Mouse (Mus musculus) heart, adult 2 months (tissue): ENCODE data around the gene Gm20532. TPM values are rescaled to one million over a fixed set of nuclear protein-coding genes. Genes with fewer than 3 reads are reported as not detected.

Source experiments
- DNase-seq, 2 experiments: peaks; one replicate each; pipeline ENCODE4 v3.0.0; 2021
- H3K27ac ChIP-seq: fragments of 200-600 bp; 2 replicates; pipeline ENCODE4 v1.8.1; 2022
- H3K27me3 ChIP-seq: fragments of 200-500 bp; 2 replicates; pipeline ENCODE4 v1.6.1; 2012; ENCODE audit warnings: mild to moderate bottlenecking, low read length, inconsistent platforms, mixed read lengths; ENCODE audit not compliant: control insufficient read depth, insufficient read depth
- H3K36me3 ChIP-seq: fragments of 200-500 bp; 2 replicates; pipeline ENCODE4 v1.6.1; 2012; ENCODE audit warnings: low read length, inconsistent platforms; ENCODE audit not compliant: control insufficient read depth, insufficient read depth
- H3K4me1 ChIP-seq: fragments of 200-500 bp; 2 replicates; pipeline ENCODE4 v1.6.1; 2011; ENCODE audit warnings: low read length; ENCODE audit not compliant: control insufficient read depth, insufficient read depth
- H3K4me3 ChIP-seq: fragments of 200-600 bp; 2 replicates; pipeline ENCODE4 v1.8.1; 2022
- H3K79me2 ChIP-seq: fragments of 200-500 bp; replicated peaks from 2 replicates; pipeline ENCODE4 v1.6.1; 2012; ENCODE audit warnings: mild to moderate bottlenecking, inconsistent platforms, low read length, moderate library complexity, mixed read lengths; ENCODE audit not compliant: control insufficient read depth, insufficient read depth
- H3K9ac ChIP-seq: fragments of 200-500 bp; 2 replicates; pipeline ENCODE4 v1.6.1; 2012; ENCODE audit warnings: low read depth, mild to moderate bottlenecking, control low read depth, inconsistent platforms, low read length, mixed read lengths
- CTCF ChIP-seq: fragments of 200-600 bp; IDR thresholded peaks from 2 replicates; pipeline ENCODE4 v1.8.1; 2022; ENCODE audit warnings: antibody characterized with exemption, mild to moderate bottlenecking, moderate library complexity
- EP300 ChIP-seq: fragments of 200-500 bp; IDR thresholded peaks from 2 replicates; pipeline ENCODE4 v1.6.1; 2011; ENCODE audit warnings: low read depth, low read length, control low read depth; ENCODE audit not compliant: insufficient read depth
- POLR2A ChIP-seq: fragments of 200-500 bp; IDR thresholded peaks from 2 replicates; pipeline ENCODE4 v1.6.1; 2011; ENCODE audit warnings: mild to moderate bottlenecking, low read depth, low read length, control low read depth; ENCODE audit not compliant: insufficient read depth
- WGBS: fragments of 180-500 bp; shearing (Covaris S2); methylation state at CpG from one replicate; pipeline ENCODE4 v1.1.7; 2018; 5-methylcytosine and 5-hydroxymethylcytosine counted together
- intact Hi-C: fragments of 180-260 bp; cut with DNase I; formaldehyde crosslinking; loops from one replicate; pipeline ENCODE4 v1.15.1; 2025
- polyA plus RNA-seq: library from polyadenylated mRNA; depleted of rRNA; stranded (reverse); fragments of >200 nt; gene quantifications from 2 replicates; pipeline ENCODE4 v1.2.3, GENCODE M21; 2012
- total RNA-seq, 2 experiments: library from RNA; stranded (reverse); gene quantifications; 2 replicates each; pipeline ENCODE4 v1.2.3; 2021

Gm20532 gene
- total and polyA plus RNA-seq, 3 experiments, result not detected

- Histone ChIP-seq H3K27ac (no peak overlapping the region), H3K79me2 (no peaks in the 10 kb centered on the region), H3K4me3 (no peak overlapping the region), H3K4me1 (no peaks in the 10 kb centered on the region; the same call in 1 of the 2 replicates), H3K36me3 (peaks cover 3% of the 10 kb centered on the region; the same call in 1 of the 2 replicates), H3K9ac (no peak overlapping the region), H3K27me3 (no peaks in the 10 kb centered on the region)
- no peak for TF ChIP-seq CTCF
- no peak; the same call in 1 of the 2 replicates for TF ChIP-seq POLR2A
- no peak for TF ChIP-seq EP300
- no peak for DNase-seq
- WGBS, result 86% methylated on average over 3 of the region's 3 CpGs
- intact Hi-C loops, result no loop called here
These were observed 10.5 kb downstream of the Gm20532 start for GRCm38 (mm10) chr2:26596898-26597297.

- intact Hi-C loops, result no loop called here
- H3K79me2 ChIP-seq, result no peaks in the 10 kb centered on the region
- H3K27ac ChIP-seq, result no peak overlapping the region
- H3K27me3 ChIP-seq, result no peaks in the 10 kb centered on the region
- no peak overlapping the region for H3K4me3 ChIP-seq
- H3K4me1 ChIP-seq, result no peaks in the 10 kb centered on the region; the same call in 1 of the 2 replicates
- no peak for DNase-seq
- H3K9ac ChIP-seq, result no peak overlapping the region
- TF ChIP-seq CTCF, result no peak
- TF ChIP-seq POLR2A, result no peak
- no peak for TF ChIP-seq EP300
- 51% methylated on average over 2 of the region's 2 CpGs for WGBS
- no peaks in the 10 kb centered on the region for H3K36me3 ChIP-seq
These were observed 11.4 kb downstream of the Gm20532 start for GRCm38 (mm10) chr2:26597810-26598209.

- 59% methylated on average over 3 of the region's 3 CpGs for WGBS
- H3K4me3 ChIP-seq, result no peak overlapping the region
- intact Hi-C loops, result no loop called here
These were observed 12.0 kb downstream of the Gm20532 start for GRCm38 (mm10) chr2:26598462-26598861.

DNA sequence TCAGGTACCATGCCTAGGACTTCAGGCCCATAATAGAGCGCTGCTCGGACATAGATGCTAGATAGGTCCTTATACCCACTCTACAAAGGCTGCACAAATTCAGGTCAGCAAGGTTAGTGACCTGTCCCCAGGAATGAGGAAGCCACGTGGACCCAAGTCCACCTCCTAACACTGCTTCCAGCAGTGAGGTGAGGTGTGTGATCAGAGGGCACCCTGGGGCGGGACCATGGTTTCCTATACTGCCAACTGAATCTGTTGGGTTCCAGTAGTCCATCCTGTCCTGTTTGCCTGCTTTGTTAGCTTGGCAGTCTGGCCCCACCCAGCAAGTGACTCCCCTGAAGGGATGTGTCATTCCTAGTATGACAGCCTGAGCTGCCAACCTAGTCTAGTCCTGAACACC, 13.5 kb downstream of the Gm20532 start:
- Histone ChIP-seq H3K9ac (no peak overlapping the region), H3K4me3 (no peak overlapping the region), H3K27me3 (no peaks in the 10 kb centered on the region), H3K27ac (no peak overlapping the region), H3K4me1 (peaks cover 4% of the 10 kb centered on the region), H3K36me3 (no peaks in the 10 kb centered on the region), H3K79me2 (no peaks in the 10 kb centered on the region)
- no peak for TF ChIP-seq CTCF
- no peak for TF ChIP-seq POLR2A
- TF ChIP-seq EP300, result no peak
- 91% methylated on average over 4 of the region's 4 CpGs for WGBS
- intact Hi-C loops, result no loop called here
- DNase-seq, result peak in 1 of 2 experiments; percentile 15

More at GRCm38 (mm10) chr2:26598462-26598861, 12.0 kb downstream of the Gm20532 start:
- Histone ChIP-seq H3K27me3 (no peaks in the 10 kb centered on the region), H3K9ac (no peak overlapping the region), H3K79me2 (no peaks in the 10 kb centered on the region), H3K36me3 (no peaks in the 10 kb centered on the region), H3K27ac (no peak overlapping the region), H3K4me1 (peaks cover 3% of the 10 kb centered on the region)
- peak in 1 of 2 experiments; percentile 8 for DNase-seq
- TF ChIP-seq POLR2A, result no peak
- TF ChIP-seq CTCF, result no peak
- no peak for TF ChIP-seq EP300

- intact Hi-C loops, result no loop called here
- H3K4me3 ChIP-seq, result no peak overlapping the region
- TF ChIP-seq EP300 (no peak), CTCF (no peak), POLR2A (no peak)
- no peaks in the 10 kb centered on the region for H3K36me3 ChIP-seq
- no peak overlapping the region for H3K9ac ChIP-seq
- 100% methylated on average over 2 of the region's 2 CpGs for WGBS
- peaks cover 4% of the 10 kb centered on the region for H3K4me1 ChIP-seq
- H3K27ac ChIP-seq, result no peak overlapping the region
- no peaks in the 10 kb centered on the region for H3K27me3 ChIP-seq
- no peak for DNase-seq
- no peaks in the 10 kb centered on the region for H3K79me2 ChIP-seq
These were observed 14.2 kb downstream of the Gm20532 start for GRCm38 (mm10) chr2:26600664-26601063.

- H3K36me3 ChIP-seq, result no peaks in the 10 kb centered on the region
- H3K4me1 ChIP-seq, result peaks cover 4% of the 10 kb centered on the region
- no peaks in the 10 kb centered on the region for H3K79me2 ChIP-seq
- intact Hi-C loops, result no loop called here
- DNase-seq, result no peak
- H3K9ac ChIP-seq, result no peak overlapping the region
- H3K4me3 ChIP-seq, result no peak overlapping the region
- WGBS, result 88% methylated on average over 1 of the region's 1 CpGs
- H3K27ac ChIP-seq, result no peak overlapping the region
- H3K27me3 ChIP-seq, result no peaks in the 10 kb centered on the region
- TF ChIP-seq CTCF (no peak), EP300 (no peak), POLR2A (no peak)
These were observed 15.2 kb downstream of the Gm20532 start for GRCm38 (mm10) chr2:26601595-26601994.
